Mouse (Mus musculus) embryonic facial prominence, embryonic 12.5 days (tissue): ENCODE results near the gene Tubb4b. TPM values are rescaled to one million over a fixed set of nuclear protein-coding genes. Genes with fewer than 3 reads are reported as not detected.
A peak's percentile ranks its signal among the peaks of the same experiment; 100 is the strongest.

Experiments
- ATAC-seq: fragments of 200-750 bp; cut with Nextera tagmentation; 2 replicates; pipeline ENCODE4 v1.8.0; 2017; ENCODE audit not compliant: insufficient number of reproducible peaks, insufficient read depth, low FRiP score, low TSS enrichment
- H3K27ac ChIP-seq: fragments of 300-500 bp; sonication (generic); 2 replicates; pipeline ENCODE4 v1.5.1; 2016; ENCODE audit warnings: mild to moderate bottlenecking
- H3K27me3 ChIP-seq: fragments of 300-500 bp; sonication (generic); 2 replicates; pipeline ENCODE4 v1.6.1; 2016; ENCODE audit warnings: mild to moderate bottlenecking, moderate library complexity
- H3K36me3 ChIP-seq: fragments of 300-500 bp; sonication (generic); 2 replicates; pipeline ENCODE4 v1.6.1; 2016; ENCODE audit warnings: mild to moderate bottlenecking
- H3K4me1 ChIP-seq: fragments of 300-500 bp; sonication (generic); 2 replicates; pipeline ENCODE4 v1.6.1; 2016
- H3K4me2 ChIP-seq: fragments of 300-500 bp; sonication (generic); replicated peaks from 2 replicates; pipeline ENCODE4 v1.6.1; 2016; ENCODE audit warnings: mild to moderate bottlenecking, moderate library complexity
- H3K4me3 ChIP-seq: fragments of 300-500 bp; sonication (generic); 2 replicates; pipeline ENCODE4 v1.5.1; 2016; ENCODE audit warnings: mild to moderate bottlenecking
- H3K9ac ChIP-seq: fragments of 300-500 bp; sonication (generic); 2 replicates; pipeline ENCODE4 v1.6.1; 2016; ENCODE audit warnings: mild to moderate bottlenecking, moderate library complexity
- H3K9me3 ChIP-seq: fragments of 300-500 bp; sonication (generic); 2 replicates; pipeline ENCODE4 v1.6.1; 2016; ENCODE audit warnings: mild to moderate bottlenecking, moderate library complexity
- WGBS: fragments of 180-500 bp; shearing (Covaris S2); methylation state at CpG from one replicate; pipeline ENCODE4 v1.1.7; 2016; 5-methylcytosine and 5-hydroxymethylcytosine counted together
- polyA plus RNA-seq: library from polyadenylated mRNA; unstranded; fragments of >200 nt; fragmentation: Nextera tagmentation; extraction: Ambion mirVana; gene quantifications from 2 replicates; pipeline ENCODE4 v1.2.1, GENCODE M21; 2016

The Tubb4b gene
- polyA plus RNA-seq, 1 experiment from 2014 or later: 443 TPM

DNA sequence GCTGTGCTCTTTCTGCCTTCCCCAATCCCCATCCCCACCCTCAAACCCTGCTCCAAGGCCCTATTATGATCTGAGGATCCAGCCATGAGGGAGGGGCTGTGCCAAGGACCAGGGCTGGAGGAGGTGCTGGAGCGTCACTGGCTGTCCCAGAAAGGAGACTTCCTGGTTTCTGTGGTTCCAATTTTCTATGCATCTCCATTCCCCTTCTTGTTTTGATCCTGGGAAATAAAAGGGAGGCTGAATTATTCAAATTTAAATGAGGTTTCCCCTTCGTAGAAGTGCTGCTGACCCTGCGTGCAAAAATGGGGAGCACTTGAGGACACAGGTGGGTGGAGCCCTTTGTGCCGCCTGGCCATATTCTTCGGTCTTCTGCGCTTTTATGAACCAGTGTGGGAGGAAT, 41.8 kb downstream of the Tubb4b start:
- H3K4me1 ChIP-seq: peaks cover 42% of the 10 kb centered on the region
- peak overlapping the region; percentile 55 for H3K4me3 ChIP-seq
- H3K27ac ChIP-seq: no peak overlapping the region
- no peaks in the 10 kb centered on the region for H3K36me3 ChIP-seq
- H3K9me3 ChIP-seq: no peaks in the 10 kb centered on the region
- peak overlapping the region; percentile 36 for H3K9ac ChIP-seq
- H3K4me2 ChIP-seq: peak overlapping the region; percentile 80
- WGBS: 20% methylated on average over 6 of the region's 6 CpGs
- peaks cover 78% of the 10 kb centered on the region for H3K27me3 ChIP-seq
- no peak for ATAC-seq

DNA sequence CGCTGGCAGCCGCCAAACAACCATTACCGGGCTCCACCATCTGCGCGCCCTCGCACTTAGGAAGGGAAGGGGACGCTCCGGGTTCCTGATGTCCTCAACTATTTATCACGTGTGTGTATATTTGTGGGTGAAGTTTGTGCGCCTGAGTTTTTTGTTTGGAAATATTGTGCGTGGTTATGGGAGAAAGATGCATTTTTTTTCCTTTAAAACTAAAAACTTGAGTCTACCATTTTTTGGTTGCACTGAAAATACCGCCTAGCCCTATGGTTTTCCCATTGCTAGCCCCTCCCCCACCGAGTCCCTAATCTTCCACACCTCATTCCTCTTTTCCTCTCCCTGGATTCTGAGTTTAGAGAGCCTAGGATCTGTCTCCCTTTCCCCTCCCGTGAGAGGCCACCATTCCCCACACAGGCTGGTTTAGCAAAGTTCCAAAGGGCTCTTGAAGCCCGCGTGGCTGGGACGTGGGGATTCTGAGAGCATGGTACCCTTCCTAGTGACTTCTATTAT, 42.6 kb downstream of the Tubb4b start:
- Histone ChIP-seq H3K36me3 (no peaks in the 10 kb centered on the region), H3K27ac (peak overlapping the region; percentile 80; the same call in 1 of the 2 replicates), H3K9ac (peak overlapping the region; percentile 44), H3K9me3 (no peaks in the 10 kb centered on the region), H3K27me3 (peaks cover 84% of the 10 kb centered on the region), H3K4me3 (peak overlapping the region; percentile 55), H3K4me1 (peaks cover 49% of the 10 kb centered on the region), H3K4me2 (peak overlapping the region; percentile 80)
- WGBS: under 1% methylated on average over 17 of the region's 17 CpGs
- ATAC-seq: no peak

- H3K9me3 ChIP-seq: no peaks in the 10 kb centered on the region
- ATAC-seq: peak; percentile 16; the same call in 1 of the 2 replicates
- peaks cover 52% of the 10 kb centered on the region for H3K4me1 ChIP-seq
- peak overlapping the region; percentile 44 for H3K9ac ChIP-seq
- H3K4me2 ChIP-seq: peak overlapping the region; percentile 80
- H3K4me3 ChIP-seq: peak overlapping the region; percentile 55
- H3K27me3 ChIP-seq: peaks cover 91% of the 10 kb centered on the region
- under 1% methylated on average over 97 of the region's 100 CpGs for WGBS
- H3K27ac ChIP-seq: peak overlapping the region; percentile 80
- H3K36me3 ChIP-seq: no peaks in the 10 kb centered on the region
Measured at GRCm38 (mm10) chr2:25180973-25181890, 43.3 kb downstream of the Tubb4b start.

GRCm38 (mm10) chr2:25180478-25180903, 44.0 kb downstream of the Tubb4b start, which contains the start of gene Nrarp:
Gene Nrarp (plus strand): TSS chr2:25180758.
- ATAC-seq: peak; percentile 69
- H3K27me3 ChIP-seq: peaks cover 94% of the 10 kb centered on the region
- WGBS: under 1% methylated on average over 35 of the region's 35 CpGs
- H3K4me1 ChIP-seq: peaks cover 45% of the 10 kb centered on the region
- peak within 1 kb of the TSS; percentile 44 for H3K9ac ChIP-seq
- H3K4me3 ChIP-seq: peak within 1 kb of the TSS; percentile 55
- H3K27ac ChIP-seq: peak within 1 kb of the TSS; percentile 80
- no peaks in the 10 kb centered on the region for H3K36me3 ChIP-seq
- H3K9me3 ChIP-seq: no peaks in the 10 kb centered on the region
- peak within 1 kb of the TSS; percentile 80 for H3K4me2 ChIP-seq

DNA sequence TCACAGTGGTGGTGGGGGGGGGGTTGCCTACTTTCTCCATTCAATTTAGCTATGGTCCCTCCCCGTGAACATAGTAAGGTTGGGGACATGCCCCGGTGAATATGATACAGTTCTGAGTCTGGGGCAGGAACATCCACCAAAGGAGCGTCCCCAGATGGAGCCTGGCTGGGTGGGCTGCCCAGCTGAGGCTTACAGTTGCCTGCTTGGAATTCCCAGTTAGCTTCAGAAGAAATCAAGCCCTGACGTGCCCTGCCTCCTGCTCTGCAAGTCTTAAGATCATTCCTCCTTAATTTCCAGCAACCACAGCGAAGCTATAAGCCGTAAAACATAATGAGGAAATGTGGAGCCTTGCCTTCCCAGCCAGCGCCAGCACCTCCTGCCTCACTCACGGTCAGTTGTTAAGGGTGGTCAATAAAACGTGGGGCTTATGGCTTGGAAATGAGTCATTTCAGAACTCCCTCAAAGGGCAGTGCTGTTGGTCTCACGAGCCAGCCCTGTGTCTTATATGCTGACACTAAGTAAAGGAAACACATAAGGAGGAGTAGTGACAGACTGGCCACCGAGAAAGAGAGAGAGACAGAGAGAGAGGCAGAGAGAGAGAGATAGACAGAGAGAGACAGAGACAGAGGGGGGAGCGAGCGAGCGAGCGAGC, 44.8 kb downstream of the Tubb4b start:
- H3K36me3 ChIP-seq: no peaks in the 10 kb centered on the region
- 45% methylated on average over 15 of the region's 15 CpGs for WGBS
- ATAC-seq: no peak
- peaks cover 41% of the 10 kb centered on the region for H3K4me1 ChIP-seq
- peak overlapping the region; percentile 55 for H3K4me3 ChIP-seq
- H3K4me2 ChIP-seq: peak overlapping the region; percentile 80
- peak overlapping the region; percentile 16; the same call in 1 of the 2 replicates for H3K9ac ChIP-seq
- H3K27ac ChIP-seq: 0 out of 2 replicates have a peak overlapping the region, but pooled peaks have one; percentile 50
- no peaks in the 10 kb centered on the region for H3K9me3 ChIP-seq
- peaks cover 86% of the 10 kb centered on the region for H3K27me3 ChIP-seq

GRCm38 (mm10) chr2:25178285-25178972, 46.1 kb downstream of the Tubb4b start:
- Histone ChIP-seq H3K9me3 (no peaks in the 10 kb centered on the region), H3K27ac (peak overlapping the region; percentile 72), H3K27me3 (peaks cover 73% of the 10 kb centered on the region), H3K36me3 (no peaks in the 10 kb centered on the region), H3K4me2 (no peak overlapping the region), H3K9ac (peak overlapping the region; percentile 21; the same call in 1 of the 2 replicates), H3K4me1 (peaks cover 41% of the 10 kb centered on the region), H3K4me3 (no peak overlapping the region)
- no peak for ATAC-seq
- WGBS: 13% methylated on average over 10 of the region's 10 CpGs

DNA sequence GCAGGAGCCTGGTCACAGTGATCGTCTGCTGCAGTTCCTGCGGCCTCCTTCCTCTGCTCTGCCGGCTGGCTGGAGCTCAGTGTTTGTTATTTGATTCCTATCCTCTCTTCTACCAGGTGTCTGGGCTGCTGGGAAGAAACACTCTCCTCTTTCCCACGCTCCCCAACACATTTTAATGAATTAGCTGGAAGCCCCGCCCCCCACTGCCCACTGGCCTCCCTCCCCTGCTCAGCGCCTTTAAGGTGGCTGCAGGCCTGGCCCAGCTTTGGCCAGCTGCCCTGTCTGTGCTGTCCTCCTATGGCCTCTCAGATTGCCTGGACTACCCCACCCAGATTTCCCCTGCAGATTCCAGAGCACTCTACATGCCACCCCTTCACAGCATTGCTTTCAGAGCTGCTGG, 46.8 kb downstream of the Tubb4b start:
- no peak overlapping the region for H3K4me2 ChIP-seq
- H3K9ac ChIP-seq: no peak overlapping the region
- H3K27ac ChIP-seq: no peak overlapping the region
- H3K4me3 ChIP-seq: no peak overlapping the region
- H3K4me1 ChIP-seq: peaks cover 41% of the 10 kb centered on the region
- peaks cover 67% of the 10 kb centered on the region for H3K27me3 ChIP-seq
- no peak for ATAC-seq
- no peaks in the 10 kb centered on the region for H3K9me3 ChIP-seq
- WGBS: 4% methylated on average over 6 of the region's 6 CpGs
- no peaks in the 10 kb centered on the region for H3K36me3 ChIP-seq

DNA sequence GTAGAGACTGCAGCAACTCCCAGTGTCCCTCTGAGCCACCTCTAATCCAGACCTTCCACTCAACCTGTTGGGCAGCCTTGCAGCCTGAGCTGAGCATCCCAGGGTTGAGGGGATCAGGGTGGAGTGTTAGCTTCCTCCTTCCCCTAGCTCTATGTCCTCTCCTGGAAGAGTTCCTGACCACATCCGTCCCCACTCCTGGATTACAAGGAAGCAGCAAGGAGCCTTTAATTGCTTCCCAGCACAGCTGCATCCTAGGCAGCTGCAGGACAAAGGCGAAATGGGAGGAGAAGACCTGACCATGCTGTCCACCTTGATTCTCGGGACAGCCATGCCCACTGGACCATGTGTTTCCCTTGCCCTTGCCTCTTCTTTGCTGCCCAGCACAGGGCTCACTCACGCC, 47.4 kb downstream of the Tubb4b start:
- Histone ChIP-seq H3K4me1 (peaks cover 41% of the 10 kb centered on the region), H3K9ac (no peak overlapping the region), H3K4me2 (no peak overlapping the region), H3K27ac (no peak overlapping the region), H3K4me3 (no peak overlapping the region), H3K27me3 (peaks cover 62% of the 10 kb centered on the region), H3K36me3 (no peaks in the 10 kb centered on the region), H3K9me3 (no peaks in the 10 kb centered on the region)
- 39% methylated on average over 4 of the region's 4 CpGs for WGBS
- ATAC-seq: no peak

GRCm38 (mm10) chr2:25176573-25176972, 47.9 kb downstream of the Tubb4b start:
- Histone ChIP-seq H3K4me2 (no peak overlapping the region), H3K9me3 (no peaks in the 10 kb centered on the region), H3K4me1 (peaks cover 41% of the 10 kb centered on the region), H3K36me3 (no peaks in the 10 kb centered on the region), H3K4me3 (no peak overlapping the region), H3K27me3 (peaks cover 57% of the 10 kb centered on the region), H3K27ac (no peak overlapping the region), H3K9ac (no peak overlapping the region)
- WGBS: 47% methylated on average over 6 of the region's 6 CpGs
- ATAC-seq: no peak

GRCm38 (mm10) chr2:25175690-25176078, 48.8 kb downstream of the Tubb4b start:
- H3K4me2 ChIP-seq: no peak overlapping the region
- H3K9me3 ChIP-seq: no peaks in the 10 kb centered on the region
- H3K4me1 ChIP-seq: peaks cover 35% of the 10 kb centered on the region
- WGBS: 78% methylated on average over 4 of the region's 4 CpGs
- peaks cover 48% of the 10 kb centered on the region for H3K27me3 ChIP-seq
- H3K9ac ChIP-seq: no peak overlapping the region
- H3K27ac ChIP-seq: no peak overlapping the region
- H3K36me3 ChIP-seq: no peaks in the 10 kb centered on the region
- no peak overlapping the region for H3K4me3 ChIP-seq
- no peak for ATAC-seq
